Mouse (Mus musculus) embryonic facial prominence, embryonic 12.5 days (tissue): ENCODE results near the gene Mc1r. TPM values are rescaled to one million over a fixed set of nuclear protein-coding genes. Genes with fewer than 3 reads are reported as not detected.

ENCODE experiments used
- ATAC-seq: fragments of 200-750 bp; cut with Nextera tagmentation; 2 replicates; pipeline ENCODE4 v1.8.0; 2017; ENCODE audit not compliant: insufficient number of reproducible peaks, insufficient read depth, low FRiP score, low TSS enrichment
- H3K27ac ChIP-seq: fragments of 300-500 bp; sonication (generic); 2 replicates; pipeline ENCODE4 v1.5.1; 2016; ENCODE audit warnings: mild to moderate bottlenecking
- H3K27me3 ChIP-seq: fragments of 300-500 bp; sonication (generic); 2 replicates; pipeline ENCODE4 v1.6.1; 2016; ENCODE audit warnings: mild to moderate bottlenecking, moderate library complexity
- H3K36me3 ChIP-seq: fragments of 300-500 bp; sonication (generic); 2 replicates; pipeline ENCODE4 v1.6.1; 2016; ENCODE audit warnings: mild to moderate bottlenecking
- H3K4me1 ChIP-seq: fragments of 300-500 bp; sonication (generic); 2 replicates; pipeline ENCODE4 v1.6.1; 2016
- H3K4me2 ChIP-seq: fragments of 300-500 bp; sonication (generic); replicated peaks from 2 replicates; pipeline ENCODE4 v1.6.1; 2016; ENCODE audit warnings: mild to moderate bottlenecking, moderate library complexity
- H3K4me3 ChIP-seq: fragments of 300-500 bp; sonication (generic); 2 replicates; pipeline ENCODE4 v1.5.1; 2016; ENCODE audit warnings: mild to moderate bottlenecking
- H3K9ac ChIP-seq: fragments of 300-500 bp; sonication (generic); 2 replicates; pipeline ENCODE4 v1.6.1; 2016; ENCODE audit warnings: mild to moderate bottlenecking, moderate library complexity
- H3K9me3 ChIP-seq: fragments of 300-500 bp; sonication (generic); 2 replicates; pipeline ENCODE4 v1.6.1; 2016; ENCODE audit warnings: mild to moderate bottlenecking, moderate library complexity
- WGBS: fragments of 180-500 bp; shearing (Covaris S2); methylation state at CpG from one replicate; pipeline ENCODE4 v1.1.7; 2016; 5-methylcytosine and 5-hydroxymethylcytosine counted together
- polyA plus RNA-seq: library from polyadenylated mRNA; unstranded; fragments of >200 nt; fragmentation: Nextera tagmentation; extraction: Ambion mirVana; gene quantifications from 2 replicates; pipeline ENCODE4 v1.2.1, GENCODE M21; 2016

Gene Mc1r
- polyA plus RNA-seq, 1 experiment from 2014 or later, result 0.17 TPM

DNA sequence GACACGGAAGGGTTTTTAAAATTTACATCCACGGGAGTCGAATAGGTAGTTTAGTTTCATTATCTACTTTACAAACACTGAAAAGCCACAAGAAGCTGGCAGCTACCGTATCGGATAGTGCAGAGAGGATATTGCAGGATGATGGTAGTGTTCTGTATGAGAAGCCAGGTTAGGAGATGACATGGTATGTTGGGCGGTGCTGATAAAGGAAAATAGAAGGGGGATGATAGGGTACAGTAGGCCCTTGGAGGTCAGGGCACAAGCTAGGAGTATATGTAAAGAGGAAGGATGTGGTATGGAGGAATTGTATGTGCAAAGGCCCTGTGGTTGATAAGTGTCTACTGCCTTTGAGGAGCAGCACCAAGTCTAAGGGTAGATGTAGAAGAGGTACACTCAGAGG is 47.7 kb downstream of the Mc1r start:
- ATAC-seq, result no peak
- WGBS, result 90% methylated on average over 6 of the region's 6 CpGs
- peaks cover 81% of the 10 kb centered on the region for H3K36me3 ChIP-seq
- H3K4me3 ChIP-seq, result no peak overlapping the region
- H3K4me2 ChIP-seq, result no peak overlapping the region
- H3K4me1 ChIP-seq, result no peaks in the 10 kb centered on the region
- no peaks in the 10 kb centered on the region for H3K27me3 ChIP-seq
- H3K27ac ChIP-seq, result no peak overlapping the region
- H3K9me3 ChIP-seq, result no peaks in the 10 kb centered on the region
- H3K9ac ChIP-seq, result no peak overlapping the region

Other genes starting within 250 kb of the Mc1r start
- gene Sult5a1, start 248.8 kb upstream of the Mc1r start, polyA plus RNA-seq, result 19.2 and 24.1 TPM in 2 replicates
- gene Dpep1, start 220.9 kb upstream of the Mc1r start, polyA plus RNA-seq, result 1.6 and 2.3 TPM in 2 replicates
- gene Chmp1a, start 194.3 kb upstream of the Mc1r start, polyA plus RNA-seq, result 142 and 152 TPM in 2 replicates
- 5.9 and 7.0 TPM in 2 replicates for gene Spata33, start 194.3 kb upstream of the Mc1r start, polyA plus RNA-seq
- gene Cdk10, start 182.3 kb upstream of the Mc1r start, polyA plus RNA-seq, result 38.5 and 40.6 TPM in 2 replicates
- 2.9 and 3.3 TPM in 2 replicates for gene Spata2l, start 170.9 kb upstream of the Mc1r start, polyA plus RNA-seq
- 34.3 and 36.6 TPM in 2 replicates for gene Zfp276, start 152.9 kb upstream of the Mc1r start, polyA plus RNA-seq
- gene Vps9d1, start 152.8 kb upstream of the Mc1r start, polyA plus RNA-seq, result 35.1 and 37.2 TPM in 2 replicates
- gene Fanca, start 88.5 kb upstream of the Mc1r start, polyA plus RNA-seq, result 31.9 and 34.0 TPM in 2 replicates
- gene Spire2, start 74.4 kb upstream of the Mc1r start, polyA plus RNA-seq, result 5.1 and 6.3 TPM in 2 replicates
- gene Tcf25, start 33.4 kb upstream of the Mc1r start, polyA plus RNA-seq, result 172 and 186 TPM in 2 replicates
- 147 and 201 TPM in 2 replicates for gene Tubb3, start 4.3 kb downstream of the Mc1r start, polyA plus RNA-seq
- gene Def8, start 16.4 kb downstream of the Mc1r start, polyA plus RNA-seq, result 42.2 and 42.7 TPM in 2 replicates
- 62.1 and 66.6 TPM in 2 replicates for gene Afg3l1, start 70.8 kb downstream of the Mc1r start, polyA plus RNA-seq
- 11.3 and 12.9 TPM in 2 replicates for gene Dbndd1, start 108.4 kb downstream of the Mc1r start, polyA plus RNA-seq
- 37.4 and 40.6 TPM in 2 replicates for gene Gas8, start 111.7 kb downstream of the Mc1r start, polyA plus RNA-seq
- 9.1 and 10.0 TPM in 2 replicates for gene Rhou, start 246.8 kb downstream of the Mc1r start, polyA plus RNA-seq